Mouse (Mus musculus) liver, embryonic 16.5 days (tissue): ENCODE data around the gene Fkbp1a. TPM values are rescaled to one million over a fixed set of nuclear protein-coding genes. Genes with fewer than 3 reads are reported as not detected.

Source experiments
- ATAC-seq: fragments of 200-750 bp; cut with Nextera tagmentation; 2 replicates; pipeline ENCODE4 v1.8.0; 2017; ENCODE audit warnings: low read depth, mild to moderate bottlenecking, moderate number of reproducible peaks, moderate library complexity
- H3K27ac ChIP-seq: fragments of 300-500 bp; sonication (generic); 2 replicates; pipeline ENCODE4 v1.5.1; 2014; ENCODE audit warnings: mild to moderate bottlenecking, low read length
- H3K27me3 ChIP-seq: fragments of 300-500 bp; sonication (generic); 2 replicates; pipeline ENCODE4 v1.6.1; 2014; ENCODE audit warnings: low read depth, low read length, mixed read lengths; ENCODE audit not compliant: control insufficient read depth, insufficient read depth
- H3K36me3 ChIP-seq: fragments of 300-500 bp; sonication (generic); 2 replicates; pipeline ENCODE4 v1.6.1; 2014; ENCODE audit warnings: mild to moderate bottlenecking; ENCODE audit not compliant: control insufficient read depth, insufficient read depth
- H3K4me1 ChIP-seq: fragments of 300-500 bp; sonication (generic); 2 replicates; pipeline ENCODE4 v1.6.1; 2014; ENCODE audit warnings: low read depth, low read length, mixed read lengths; ENCODE audit not compliant: control insufficient read depth
- H3K4me2 ChIP-seq: fragments of 300-500 bp; sonication (generic); 2 replicates; pipeline ENCODE4 v1.6.1; 2014; ENCODE audit warnings: low read depth, low read length, mixed read lengths
- H3K4me3 ChIP-seq: fragments of 300-500 bp; sonication (generic); 2 replicates; pipeline ENCODE4 v1.5.1; 2014; ENCODE audit warnings: low read depth, mild to moderate bottlenecking, low read length
- H3K9ac ChIP-seq: fragments of 300-500 bp; sonication (generic); 2 replicates; pipeline ENCODE4 v1.6.1; 2014; ENCODE audit warnings: low read depth, low read length
- H3K9me3 ChIP-seq: fragments of 300-500 bp; sonication (generic); replicated peaks from 2 replicates; pipeline ENCODE4 v1.6.1; 2016; ENCODE audit warnings: low read length; ENCODE audit not compliant: control insufficient read depth
- WGBS: fragments of 180-500 bp; shearing (Covaris S2); extraction: QIAGEN DNeasy Blood & Tissue Kit; methylation state at CpG from one replicate; pipeline ENCODE4 v1.1.7; 2014; ENCODE audit not compliant: insufficient replicate concordance; 5-methylcytosine and 5-hydroxymethylcytosine counted together
- polyA plus RNA-seq: library from polyadenylated mRNA; unstranded; fragments of >200 nt; fragmentation: Nextera tagmentation; extraction: Ambion mirVana; gene quantifications from 2 replicates; pipeline ENCODE4 v1.2.1, GENCODE M21; 2015

Fkbp1a gene
- polyA plus RNA-seq, 1 experiment from 2014 or later = 114 TPM

DNA sequence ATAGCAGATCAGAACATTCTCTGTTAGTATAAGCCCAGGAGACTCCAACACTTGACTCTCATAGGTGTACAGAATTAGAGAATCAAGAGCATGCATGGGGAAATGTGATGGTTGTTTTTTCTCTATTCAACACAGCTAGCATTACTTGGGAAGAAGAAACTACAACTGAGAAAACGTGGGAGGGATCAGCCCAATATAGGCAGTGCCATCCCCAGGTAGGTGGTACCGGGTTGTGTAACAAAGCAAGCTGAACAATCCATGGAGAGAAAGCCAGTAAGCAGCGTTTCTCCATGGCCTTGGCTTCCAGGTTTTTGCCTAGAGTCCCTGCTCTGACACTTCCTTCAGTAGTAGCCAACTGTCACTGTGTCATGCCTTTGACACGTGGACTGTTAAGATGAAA, 3.6 kb upstream of the Fkbp1a start:
- Histone ChIP-seq H3K9ac (no peak overlapping the region), H3K9me3 (no peaks in the 10 kb centered on the region), H3K27ac (no peak overlapping the region), H3K4me3 (no peak overlapping the region), H3K4me2 (no peak overlapping the region), H3K27me3 (no peaks in the 10 kb centered on the region), H3K36me3 (no peaks in the 10 kb centered on the region), H3K4me1 (peaks cover 11% of the 10 kb centered on the region)
- ATAC-seq = no peak
- WGBS = 48% methylated on average over 4 of the region's 4 CpGs

DNA sequence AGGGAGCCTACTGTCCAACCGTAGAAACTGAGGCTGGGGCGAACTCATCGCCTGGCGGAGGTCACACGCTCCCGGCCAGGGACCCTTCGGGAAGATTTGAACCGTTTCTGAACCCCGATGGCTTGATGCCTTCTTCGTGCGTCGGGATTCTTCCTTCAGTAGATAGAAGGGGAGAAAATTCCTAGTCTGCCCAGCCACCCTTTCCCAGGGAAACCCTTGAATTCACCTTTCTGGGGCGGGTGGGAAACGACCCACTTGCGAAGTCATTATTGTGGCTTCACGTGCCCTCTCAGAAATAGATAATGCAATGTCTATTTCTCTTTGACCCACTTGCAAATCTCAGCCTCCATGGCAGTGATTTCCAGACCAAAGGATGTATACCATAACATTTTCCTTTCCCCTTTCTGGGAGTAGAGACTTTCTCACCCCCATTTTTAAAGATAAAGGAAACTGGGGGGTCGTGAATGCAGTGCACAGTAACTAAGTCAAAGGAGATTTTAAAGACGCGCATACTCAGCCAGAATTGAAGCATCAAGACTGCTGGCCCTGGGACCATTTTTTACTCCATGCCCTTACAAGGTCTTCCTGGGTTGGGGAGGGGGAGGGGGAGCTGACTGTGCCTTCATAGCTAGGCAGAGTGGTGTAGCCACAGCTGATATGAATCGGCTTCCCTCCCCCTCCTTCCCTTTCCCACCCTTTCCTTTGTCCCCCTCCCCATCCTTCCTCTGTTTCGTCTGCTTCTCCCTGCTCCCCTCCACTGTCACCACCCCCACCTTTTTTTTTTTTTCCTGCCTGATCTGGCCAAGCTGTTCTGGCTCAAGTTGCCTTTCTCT, 996 bp downstream of the Fkbp1a start:
- Histone ChIP-seq H3K9me3 (no peaks in the 10 kb centered on the region), H3K4me2 (peak overlapping the region; percentile 92), H3K4me1 (peaks cover 9% of the 10 kb centered on the region), H3K4me3 (peak overlapping the region; percentile 74), H3K9ac (peak overlapping the region; percentile 78), H3K27ac (peak overlapping the region; percentile 80), H3K27me3 (no peaks in the 10 kb centered on the region), H3K36me3 (no peaks in the 10 kb centered on the region)
- WGBS = 2% methylated on average over 19 of the region's 21 CpGs
- no peak for ATAC-seq

DNA sequence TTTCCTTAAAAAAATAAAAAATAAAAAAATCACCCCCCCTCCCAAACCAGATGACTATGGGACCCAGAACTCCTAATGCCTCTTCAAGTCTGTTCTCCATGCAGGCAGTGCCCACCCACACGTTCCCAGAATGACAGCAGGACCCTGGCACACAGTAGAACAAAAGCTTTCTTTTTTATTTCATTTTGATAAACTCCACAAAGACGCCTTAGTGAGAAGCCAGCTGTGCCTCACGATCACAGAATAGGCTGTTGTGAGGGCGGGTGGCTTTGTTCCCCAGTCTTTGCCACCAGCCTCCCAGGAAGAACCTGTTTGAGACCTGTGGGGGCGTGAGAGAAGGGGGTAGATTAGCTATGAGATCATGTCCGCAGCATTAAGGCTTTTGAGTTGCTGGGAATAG, 2.4 kb downstream of the Fkbp1a start:
- Histone ChIP-seq H3K36me3 (no peaks in the 10 kb centered on the region), H3K4me3 (no peak overlapping the region), H3K4me1 (peaks cover 9% of the 10 kb centered on the region), H3K9me3 (no peaks in the 10 kb centered on the region), H3K9ac (no peak overlapping the region), H3K4me2 (no peak overlapping the region), H3K27ac (no peak overlapping the region), H3K27me3 (no peaks in the 10 kb centered on the region)
- WGBS = 59% methylated on average over 6 of the region's 6 CpGs
- no peak for ATAC-seq

DNA sequence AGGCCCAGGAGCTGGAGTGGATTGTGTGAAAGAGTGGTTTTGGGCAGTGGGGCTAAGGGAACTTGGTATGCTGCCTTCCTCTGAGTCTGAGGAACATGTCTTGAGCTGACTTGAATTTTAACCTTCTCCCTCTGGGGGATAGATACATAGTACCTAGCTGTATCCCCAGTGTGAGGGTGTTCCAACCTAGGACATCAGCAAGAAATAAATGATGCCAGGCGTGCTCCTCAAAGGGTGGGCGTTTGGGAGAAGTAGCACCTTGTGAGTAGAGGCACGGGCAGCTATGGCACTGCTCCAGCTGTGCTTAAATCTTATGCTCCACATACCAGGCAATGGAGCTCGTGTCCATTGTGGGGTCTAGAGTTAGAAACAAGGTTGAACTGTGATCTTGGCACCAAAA, 4.3 kb downstream of the Fkbp1a start:
- H3K27ac ChIP-seq = no peak overlapping the region
- no peaks in the 10 kb centered on the region for H3K27me3 ChIP-seq
- no peaks in the 10 kb centered on the region for H3K9me3 ChIP-seq
- H3K4me2 ChIP-seq = no peak overlapping the region
- WGBS = 58% methylated on average over 4 of the region's 4 CpGs
- no peak overlapping the region for H3K4me3 ChIP-seq
- no peaks in the 10 kb centered on the region for H3K36me3 ChIP-seq
- ATAC-seq = no peak
- peaks cover 6% of the 10 kb centered on the region for H3K4me1 ChIP-seq
- H3K9ac ChIP-seq = no peak overlapping the region

DNA sequence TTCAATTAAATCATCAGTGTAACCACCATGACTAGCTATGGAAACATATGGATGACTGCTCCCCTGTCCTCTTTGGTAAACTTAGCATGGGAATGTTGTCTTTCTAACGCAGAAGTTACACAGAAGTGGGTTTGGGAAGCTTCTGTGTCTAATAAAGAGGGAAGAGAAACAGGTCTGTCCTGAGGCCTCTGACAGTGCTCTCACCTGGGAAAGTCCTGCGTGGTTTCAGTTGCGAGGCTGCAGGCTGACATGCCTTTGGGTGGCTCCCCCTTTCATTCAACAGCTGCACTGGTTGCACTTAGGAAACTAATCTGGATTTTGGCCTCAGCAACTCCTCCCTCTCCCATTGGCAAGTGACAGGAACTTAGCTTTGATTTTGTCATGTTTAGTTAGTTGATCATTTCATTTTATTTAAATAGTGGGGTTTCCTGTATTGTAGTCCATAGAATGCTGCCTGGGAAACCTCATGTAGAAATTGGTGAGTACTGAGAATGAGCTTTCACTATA, 7.4 kb downstream of the Fkbp1a start:
- H3K27me3 ChIP-seq = no peaks in the 10 kb centered on the region
- no peak overlapping the region for H3K4me2 ChIP-seq
- 80% methylated on average over 3 of the region's 3 CpGs for WGBS
- no peaks in the 10 kb centered on the region; the same call in 1 of the 2 replicates for H3K36me3 ChIP-seq
- no peak overlapping the region for H3K4me3 ChIP-seq
- H3K9ac ChIP-seq = no peak overlapping the region
- no peaks in the 10 kb centered on the region for H3K4me1 ChIP-seq
- ATAC-seq = no peak
- H3K27ac ChIP-seq = no peak overlapping the region
- no peaks in the 10 kb centered on the region for H3K9me3 ChIP-seq

DNA sequence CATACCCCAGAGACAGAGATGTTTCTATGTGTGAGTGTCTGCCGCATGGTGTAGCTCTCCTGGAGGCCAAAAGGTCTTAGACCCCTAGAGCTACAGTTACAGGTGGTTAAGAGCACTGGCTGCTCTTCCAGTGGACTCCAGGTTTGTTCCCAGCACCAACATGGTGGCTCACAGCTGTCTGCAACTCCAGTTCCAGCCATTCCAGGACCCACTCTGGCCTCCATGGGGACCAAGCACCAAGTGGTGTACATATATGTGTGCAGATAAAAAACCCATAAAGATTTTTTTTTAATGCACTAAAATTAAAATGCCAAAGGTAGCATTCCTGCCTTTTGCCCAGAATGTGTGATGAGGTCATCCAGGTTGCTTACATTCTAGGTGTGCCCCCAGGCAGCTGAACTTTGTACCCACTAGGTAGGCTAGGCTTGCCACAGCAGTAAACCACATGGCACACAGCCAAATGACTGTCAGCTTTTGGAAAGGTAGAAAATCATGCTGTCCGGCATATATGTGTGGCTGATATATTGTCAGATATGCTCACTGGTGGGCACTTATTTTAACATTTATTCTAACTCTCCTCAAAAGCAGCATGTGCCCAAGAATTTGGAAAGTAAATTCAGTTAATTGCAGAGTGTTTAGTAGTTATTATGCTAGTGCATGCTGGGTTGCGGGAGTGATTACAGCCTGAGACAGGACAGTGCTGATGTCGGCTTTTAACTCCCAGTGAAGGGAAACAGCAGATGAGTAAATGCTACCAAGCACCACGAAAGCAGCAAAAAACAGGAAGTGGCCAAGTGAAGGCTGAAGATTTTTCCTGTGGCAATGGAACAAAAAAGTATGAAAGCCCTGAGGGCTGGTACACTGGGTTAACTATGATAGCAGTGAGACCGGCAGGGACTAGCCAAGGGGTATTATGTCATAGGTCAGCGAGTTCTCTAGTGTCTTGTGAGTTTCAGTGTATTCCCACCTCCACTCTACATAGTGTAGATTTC, 20.9 kb downstream of the Fkbp1a start:
- Histone ChIP-seq H3K27me3 (no peaks in the 10 kb centered on the region), H3K4me1 (no peaks in the 10 kb centered on the region; the same call in 1 of the 2 replicates), H3K27ac (peak overlapping the region; percentile 41; the same call in 1 of the 2 replicates), H3K36me3 (no peaks in the 10 kb centered on the region), H3K9me3 (no peaks in the 10 kb centered on the region), H3K4me2 (no peak overlapping the region), H3K9ac (no peak overlapping the region), H3K4me3 (no peak overlapping the region)
- 54% methylated on average over 7 of the region's 7 CpGs for WGBS
- peak; percentile 84 for ATAC-seq

DNA sequence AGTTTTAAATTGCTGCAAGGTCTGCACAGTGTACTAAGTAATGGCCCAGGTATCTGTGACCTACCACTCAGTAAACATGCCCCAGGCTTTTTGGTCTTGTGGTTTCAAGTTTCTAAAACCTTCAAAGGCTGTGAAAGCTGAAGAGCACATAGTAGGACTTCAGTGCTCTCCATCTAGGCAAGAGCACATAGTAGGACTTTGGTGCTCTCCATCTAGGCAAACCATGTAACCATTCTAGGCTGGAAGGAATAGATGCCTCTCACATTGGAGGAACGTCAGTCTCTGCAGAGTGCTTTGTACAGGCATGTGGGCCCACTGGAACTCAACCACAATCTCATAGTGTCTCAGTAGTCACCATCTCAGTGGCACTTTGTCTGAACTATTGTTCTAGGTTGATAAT, 21.7 kb downstream of the Fkbp1a start:
- no peaks in the 10 kb centered on the region for H3K36me3 ChIP-seq
- H3K4me2 ChIP-seq = no peak overlapping the region
- H3K4me3 ChIP-seq = no peak overlapping the region
- H3K9ac ChIP-seq = no peak overlapping the region
- no peaks in the 10 kb centered on the region for H3K9me3 ChIP-seq
- no peaks in the 10 kb centered on the region; the same call in 1 of the 2 replicates for H3K4me1 ChIP-seq
- H3K27me3 ChIP-seq = no peaks in the 10 kb centered on the region
- ATAC-seq = no peak
- no peak overlapping the region for H3K27ac ChIP-seq
- WGBS = 63% methylated on average over 1 of the region's 1 CpGs

DNA sequence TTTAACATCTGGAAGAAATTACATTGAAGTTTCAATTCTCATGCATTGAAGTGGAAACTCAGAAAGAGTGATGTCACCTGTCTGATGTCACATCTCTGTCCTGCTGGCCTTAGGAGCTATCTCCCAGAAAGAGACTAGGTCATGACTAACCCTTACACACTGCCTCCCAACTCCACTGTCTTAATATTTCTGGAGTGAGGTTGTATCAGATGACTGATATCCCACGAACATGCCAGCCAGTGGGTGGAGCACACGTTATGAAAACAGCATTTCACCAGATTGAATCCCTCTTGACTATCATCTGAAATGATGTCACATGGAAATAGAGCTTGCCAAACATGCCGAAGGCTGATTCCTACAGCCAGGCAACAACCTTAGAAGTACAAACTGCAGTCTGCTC, 22.7 kb downstream of the Fkbp1a start:
- H3K9ac ChIP-seq = no peak overlapping the region
- no peaks in the 10 kb centered on the region for H3K9me3 ChIP-seq
- H3K27me3 ChIP-seq = no peaks in the 10 kb centered on the region
- 51% methylated on average over 3 of the region's 3 CpGs for WGBS
- H3K4me1 ChIP-seq = no peaks in the 10 kb centered on the region; the same call in 1 of the 2 replicates
- H3K4me3 ChIP-seq = no peak overlapping the region
- no peaks in the 10 kb centered on the region for H3K36me3 ChIP-seq
- H3K4me2 ChIP-seq = no peak overlapping the region
- ATAC-seq = no peak
- H3K27ac ChIP-seq = no peak overlapping the region
